Mouse (Mus musculus) cerebellum, adult 9-10 months (tissue): ENCODE results near the gene B4galt5.
A peak's percentile ranks its signal among the peaks of the same experiment; 100 is the strongest.

ENCODE experiments used
- DNase-seq: peaks from one replicate; pipeline ENCODE4 v3.0.0; 2022

Gene B4galt5

GRCm38 (mm10) chr2:167356885-167357284 lies 7.9 kb upstream of the B4galt5 start:
- no peak for DNase-seq

GRCm38 (mm10) chr2:167354611-167355165 lies 5.7 kb upstream of the B4galt5 start:
- DNase-seq, result no peak

GRCm38 (mm10) chr2:167354046-167354445 lies 5.1 kb upstream of the B4galt5 start:
- DNase-seq, result no peak

GRCm38 (mm10) chr2:167352496-167352895 lies 3.5 kb upstream of the B4galt5 start:
- peak; percentile 32 for DNase-seq

- peak; percentile 53 for DNase-seq
Measured at GRCm38 (mm10) chr2:167351371-167351951, 2.5 kb upstream of the B4galt5 start.

- no peak for DNase-seq
Measured at GRCm38 (mm10) chr2:167350126-167350650, 1.2 kb upstream of the B4galt5 start.

- peak; percentile 98 for DNase-seq
Measured at GRCm38 (mm10) chr2:167349283-167349936, 427 bp upstream of the B4galt5 start.

- DNase-seq, result peak; percentile 73
Measured at GRCm38 (mm10) chr2:167347991-167348375, 1.0 kb downstream of the B4galt5 start.

- peak; percentile 47 for DNase-seq
Measured at GRCm38 (mm10) chr2:167347361-167347760, 1.6 kb downstream of the B4galt5 start.

- DNase-seq, result peak; percentile 47
Measured at GRCm38 (mm10) chr2:167345508-167346164, 3.3 kb downstream of the B4galt5 start.

GRCm38 (mm10) chr2:167344871-167345507 lies 4.0 kb downstream of the B4galt5 start:
- DNase-seq, result peak; percentile 30

- DNase-seq, result peak; percentile 23
Measured at GRCm38 (mm10) chr2:167343369-167344140, 5.4 kb downstream of the B4galt5 start.

GRCm38 (mm10) chr2:167342876-167343275 lies 6.1 kb downstream of the B4galt5 start:
- peak; percentile 31 for DNase-seq

- no peak for DNase-seq
Measured at GRCm38 (mm10) chr2:167337580-167337979, 11.4 kb downstream of the B4galt5 start.

GRCm38 (mm10) chr2:167337214-167337512 lies 11.8 kb downstream of the B4galt5 start:
- no peak for DNase-seq

- DNase-seq, result peak; percentile 90
Measured at GRCm38 (mm10) chr2:167336384-167337213, 12.4 kb downstream of the B4galt5 start.

GRCm38 (mm10) chr2:167335066-167335465 lies 13.9 kb downstream of the B4galt5 start:
- no peak for DNase-seq

GRCm38 (mm10) chr2:167334312-167334711 lies 14.7 kb downstream of the B4galt5 start:
- no peak for DNase-seq

GRCm38 (mm10) chr2:167333450-167333849 lies 15.5 kb downstream of the B4galt5 start:
- DNase-seq, result no peak

GRCm38 (mm10) chr2:167332336-167332987 lies 16.5 kb downstream of the B4galt5 start:
- DNase-seq, result no peak

GRCm38 (mm10) chr2:167331432-167331921 lies 17.5 kb downstream of the B4galt5 start:
- peak; percentile 77 for DNase-seq
